Mouse (Mus musculus) layer of hippocampus, adult 2 months (tissue): ENCODE results near the gene Chrm1. TPM values are rescaled to one million over a fixed set of nuclear protein-coding genes. Genes with fewer than 3 reads are reported as not detected.

Source experiments
- DNase-seq, 2 experiments: peaks; one replicate each; pipeline ENCODE4 v3.0.0; 2022; ENCODE audit warnings: low spot score in 2 of 2
- H3K27ac ChIP-seq: fragments of 200-600 bp; 2 replicates; pipeline ENCODE4 v1.8.1; 2022
- H3K4me3 ChIP-seq: fragments of 200-600 bp; 2 replicates; pipeline ENCODE4 v1.8.1; 2022; ENCODE audit warnings: mild to moderate bottlenecking
- CTCF ChIP-seq: fragments of 200-600 bp; conservative IDR thresholded peaks from 2 replicates; pipeline ENCODE4 v1.8.1; 2022; ENCODE audit warnings: antibody characterized with exemption, mild to moderate bottlenecking, moderate library complexity
- total RNA-seq, 2 experiments: library from RNA; stranded (reverse); gene quantifications; 2 replicates each; pipeline ENCODE4 v1.2.3; 2021

Gene Chrm1
- total RNA-seq, 2 experiments from 2014 or later: 179 to 190 TPM

- TF ChIP-seq CTCF: peak; percentile 32
- DNase-seq: no peak
- no peak overlapping the region for H3K27ac ChIP-seq
- H3K4me3 ChIP-seq: no peak overlapping the region
Observed at GRCm38 (mm10) chr19:8699652-8700051, 36.1 kb downstream of the Chrm1 start.

- 0 out of 2 replicates have a peak overlapping the region, but pooled peaks have one; percentile 18 for H3K27ac ChIP-seq
- DNase-seq: no peak
- H3K4me3 ChIP-seq: no peak overlapping the region
- TF ChIP-seq CTCF: peak; percentile 31
Observed at GRCm38 (mm10) chr19:8702458-8702857, 38.9 kb downstream of the Chrm1 start.

- Histone ChIP-seq H3K27ac (no peak overlapping the region), H3K4me3 (no peak overlapping the region)
- TF ChIP-seq CTCF: no peak
- DNase-seq: no peak
Observed at GRCm38 (mm10) chr19:8703571-8703970, 40.0 kb downstream of the Chrm1 start.

GRCm38 (mm10) chr19:8705026-8705708 lies 41.6 kb downstream of the Chrm1 start:
- DNase-seq: no peak
- Histone ChIP-seq H3K4me3 (no peak overlapping the region), H3K27ac (no peak overlapping the region)
- TF ChIP-seq CTCF: no peak

- Histone ChIP-seq H3K4me3 (no peak overlapping the region), H3K27ac (no peak overlapping the region)
- no peak for TF ChIP-seq CTCF
- DNase-seq: no peak
Observed at GRCm38 (mm10) chr19:8706132-8706667, 42.6 kb downstream of the Chrm1 start.

- Histone ChIP-seq H3K27ac (no peak overlapping the region), H3K4me3 (no peak overlapping the region)
- no peak for DNase-seq
- TF ChIP-seq CTCF: no peak
Observed at GRCm38 (mm10) chr19:8706930-8707329, 43.3 kb downstream of the Chrm1 start.

GRCm38 (mm10) chr19:8708954-8709353 lies 45.4 kb downstream of the Chrm1 start:
- no peak overlapping the region for H3K4me3 ChIP-seq
- no peak for TF ChIP-seq CTCF
- H3K27ac ChIP-seq: no peak overlapping the region
- DNase-seq: no peak

- DNase-seq: peak in 1 of 2 experiments; percentile 21
- Histone ChIP-seq H3K27ac (peak overlapping the region; percentile 92; the same call in 1 of the 2 replicates), H3K4me3 (no peak overlapping the region)
- no peak for TF ChIP-seq CTCF
Observed at GRCm38 (mm10) chr19:8710057-8710456, 46.5 kb downstream of the Chrm1 start.

GRCm38 (mm10) chr19:8711506-8711905 lies 47.9 kb downstream of the Chrm1 start:
- H3K4me3 ChIP-seq: peak overlapping the region; percentile 91
- TF ChIP-seq CTCF: no peak
- no peak for DNase-seq
- H3K27ac ChIP-seq: peak overlapping the region; percentile 92

GRCm38 (mm10) chr19:8711949-8712869 lies 48.6 kb downstream of the Chrm1 start:
- TF ChIP-seq CTCF: no peak
- DNase-seq: no peak
- H3K27ac ChIP-seq: peak overlapping the region; percentile 92
- peak overlapping the region; percentile 91 for H3K4me3 ChIP-seq

GRCm38 (mm10) chr19:8712870-8713305 lies 49.3 kb downstream of the Chrm1 start:
- DNase-seq: peak; percentile 58
- no peak for TF ChIP-seq CTCF
- H3K4me3 ChIP-seq: peak overlapping the region; percentile 91
- H3K27ac ChIP-seq: peak overlapping the region; percentile 92

- H3K4me3 ChIP-seq: peak overlapping the region; percentile 91
- DNase-seq: peak; percentile 90 to 95
- TF ChIP-seq CTCF: peak; percentile 85
- peak overlapping the region; percentile 92 for H3K27ac ChIP-seq
Observed at GRCm38 (mm10) chr19:8713306-8713996, 49.9 kb downstream of the Chrm1 start.
